ENCODE assay signal across 10 mouse cellular contexts in the genomic region with DNA sequence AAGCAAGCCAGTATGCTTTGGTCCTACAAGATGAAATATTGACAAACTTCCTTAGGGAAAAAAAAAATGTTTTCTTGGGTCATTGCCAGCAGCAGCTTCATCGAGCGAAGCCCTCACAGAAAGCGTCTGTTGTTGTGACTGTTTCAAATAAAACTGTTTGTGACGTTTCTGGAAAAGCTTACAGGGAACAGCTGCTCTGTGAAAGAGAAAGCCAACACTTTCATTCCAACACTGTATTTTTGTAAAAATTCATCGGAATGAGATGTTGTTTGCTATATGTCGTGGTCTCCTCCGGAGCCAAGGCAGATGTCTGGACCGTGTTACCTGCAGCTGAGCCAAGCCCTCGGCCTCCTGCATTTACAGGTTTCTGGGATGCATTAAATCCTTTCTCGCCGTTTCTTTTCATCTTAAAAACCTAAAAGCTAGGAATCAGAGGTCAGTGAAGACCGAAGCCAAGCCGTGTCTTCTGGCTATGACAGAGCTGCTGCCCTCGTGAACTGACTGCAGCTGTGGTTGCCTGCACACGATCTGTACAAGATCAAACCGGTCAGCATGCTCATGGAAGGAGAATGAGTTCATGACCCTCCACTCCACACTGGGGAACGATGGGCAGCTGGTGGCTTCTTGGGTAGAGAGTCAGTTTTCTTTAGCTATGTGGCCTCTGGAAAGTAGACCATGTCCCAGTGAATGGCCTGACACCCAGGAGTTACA. TPM values are rescaled to one million over a fixed set of nuclear protein-coding genes. Genes with fewer than 3 reads are reported as not detected.
DNase-seq lines count a peak whose midpoint lies in the region; ATAC-seq and TF ChIP-seq lines count a peak whose summit lies in the region.
"Had no signal": no experiment of that assay in that cellular context is flagged by ENCODE, and none has a peak within 500 bp of the region (broad histone marks: within the 10 kb centered on the region; RNA-seq: fewer than 3 reads in every experiment).

No protein-coding gene starts in this region.

- H3K27me3 ChIP-seq in forebrain, embryonic 14.5 days (replicated peaks; ENCODE audit: control insufficient read depth, insufficient read depth, low read length) = no peaks in the 10 kb centered on the region
- no peaks in the 10 kb centered on the region for H3K27me3 ChIP-seq in forebrain, embryonic 10.5 days (ENCODE audit: poor library complexity, severe bottlenecking)

- peak; percentile 76; the same call in 1 of the 2 replicates for ATAC-seq in forebrain, embryonic 14.5 days

- no peaks in the 10 kb centered on the region for H3K4me1 ChIP-seq in forebrain, embryonic 14.5 days (ENCODE audit: control insufficient read depth, insufficient read depth, low read length)
- peaks cover 12% of the 10 kb centered on the region for H3K4me1 ChIP-seq in forebrain, embryonic 10.5 days

- peak; percentile 91 for DNase-seq in forebrain, embryonic 14.5 days (ENCODE audit: low spot score)
- DNase-seq in forebrain, embryonic 10.5 days (ENCODE audit: extremely low spot score, low spot score) = no peak
- DNase-seq in right cerebral cortex, adult 18-20 months = peak; percentile 44
- no peak for DNase-seq in right cerebral cortex, postnatal 4 days
- DNase-seq in layer of hippocampus, adult 2 months (ENCODE audit: low spot score in 2 of 2) = peak; percentile 69 to 72
- DNase-seq in telencephalon, adult 2 months (ENCODE audit: low read depth, low spot score) = peak; percentile 65
- DNase-seq in liver = no peak
- no peak for DNase-seq in adrenal gland, postnatal 4 days (ENCODE audit: low spot score in 2 of 2)
- DNase-seq: retina, postnatal 1 day had no signal

- no peak overlapping the region for H3K4me3 ChIP-seq in forebrain, embryonic 14.5 days (ENCODE audit: low read depth, low read length)
- H3K4me3 ChIP-seq in forebrain, embryonic 10.5 days = no peak overlapping the region
- no peak overlapping the region for H3K4me3 ChIP-seq in layer of hippocampus, adult 2 months

- H3K4me2 ChIP-seq in forebrain, embryonic 14.5 days (ENCODE audit: low read length) = no peak overlapping the region

- no peaks in the 10 kb centered on the region for H3K36me3 ChIP-seq in forebrain, embryonic 14.5 days (ENCODE audit: control insufficient read depth, insufficient read depth, low read length)
- H3K36me3 ChIP-seq in forebrain, embryonic 10.5 days (replicated peaks) = no peaks in the 10 kb centered on the region

- 73% methylated on average over 17 of the region's 17 CpGs for WGBS in forebrain, embryonic 14.5 days
- WGBS in forebrain, embryonic 10.5 days = 85% methylated on average over 17 of the region's 17 CpGs

- no peak for TF ChIP-seq CTCF in layer of hippocampus, adult 2 months (conservative IDR thresholded peaks at IDR 0.05)

- H3K9ac ChIP-seq in forebrain, embryonic 14.5 days (ENCODE audit: low read length) = no peak overlapping the region

- H3K27ac ChIP-seq in forebrain, embryonic 14.5 days (ENCODE audit: low read depth, low read length) = no peak overlapping the region
- no peak overlapping the region for H3K27ac ChIP-seq in forebrain, embryonic 10.5 days
- no peak overlapping the region for H3K27ac ChIP-seq in layer of hippocampus, adult 2 months
- H3K27ac ChIP-seq: macrophage had no signal

- no peaks in the 10 kb centered on the region for H3K9me3 ChIP-seq in forebrain, embryonic 14.5 days (replicated peaks; ENCODE audit: control insufficient read depth, low read length)
- H3K9me3 ChIP-seq in forebrain, embryonic 10.5 days = no peaks in the 10 kb centered on the region

RNA-seq across cellular contexts. Expression of a gene that starts 50.0 kb away (rescaled TPM):
- polyA plus RNA-seq in forebrain, embryonic 14.5 days (2014; fragmentation: Nextera tagmentation; extraction: Ambion mirVana) = 228 and 271 TPM in 2 replicates
- polyA plus RNA-seq in forebrain, embryonic 10.5 days (2016; fragmentation: Nextera tagmentation; extraction: Ambion mirVana) = 269 and 273 TPM in 2 replicates
- 10 to 100 TPM; 57.2 to 58.1 TPM for total RNA-seq in layer of hippocampus, adult 2 months (2021)
- total RNA-seq in adrenal gland, postnatal 4 days (2021) = 10 to 100 TPM; 84.7 to 89.5 TPM

Comparison
In these comparisons a context has a peak if more than half of its experiments do, and no peak if none do; other contexts are left out.
1. DNase-seq: peak in forebrain, embryonic 14.5 days (single experiment), right cerebral cortex, adult 18-20 months (single experiment), layer of hippocampus, adult 2 months (2 of 2) and telencephalon, adult 2 months (single experiment); none in forebrain, embryonic 10.5 days (single experiment), right cerebral cortex, postnatal 4 days (single experiment), liver (single experiment) and adrenal gland, postnatal 4 days (0 of 2).